Mouse (Mus musculus): Measurements from ENCODE around the gene Arhgap18. TPM values are rescaled to one million over a fixed set of nuclear protein-coding genes. Genes with fewer than 3 reads are reported as not detected.

Arhgap18 gene
- total RNA-seq, 2 experiments from 2014 or later: 3.1 to 4.1 TPM

- H3K4me3 ChIP-seq: no peak overlapping the region
- H3K27ac ChIP-seq: no peak overlapping the region
- no peak for DNase-seq
- intact Hi-C loops (cut with DNase I): no loop called here
- no peak for TF ChIP-seq CTCF (IDR thresholded peaks at IDR 0.05)
Measured at GRCm38 (mm10) chr10:26793013-26793412, 39.8 kb downstream of the Arhgap18 start.

GRCm38 (mm10) chr10:26796432-26797286 is 43.4 kb downstream of the Arhgap18 start:
- intact Hi-C loops (cut with DNase I): no loop called here
- DNase-seq: no peak
- Histone ChIP-seq H3K4me3 (no peak overlapping the region), H3K27ac (peak overlapping the region; percentile 32; the same call in 1 of the 2 replicates)
- TF ChIP-seq CTCF (IDR thresholded peaks at IDR 0.05): no peak

- intact Hi-C loops (cut with DNase I): no loop called here
- H3K27ac ChIP-seq: peak overlapping the region; percentile 32; the same call in 1 of the 2 replicates
Measured at GRCm38 (mm10) chr10:26797287-26797672, 44.1 kb downstream of the Arhgap18 start.

GRCm38 (mm10) chr10:26798752-26799411 is 45.7 kb downstream of the Arhgap18 start:
- H3K4me3 ChIP-seq: no peak overlapping the region
- H3K27ac ChIP-seq: peak overlapping the region; percentile 71
- no peak for TF ChIP-seq CTCF (IDR thresholded peaks at IDR 0.05)
- DNase-seq: no peak
- intact Hi-C loops (cut with DNase I): no loop called here

More at GRCm38 (mm10) chr10:26797287-26797672, 44.1 kb downstream of the Arhgap18 start:
- no peak overlapping the region for H3K4me3 ChIP-seq
- no peak for TF ChIP-seq CTCF (IDR thresholded peaks at IDR 0.05)
- no peak for DNase-seq

- H3K4me3 ChIP-seq: peak overlapping the region; percentile 26; the same call in 1 of the 2 replicates
- intact Hi-C loops (cut with DNase I): no loop called here
- peak; percentile 49 for DNase-seq
- H3K27ac ChIP-seq: peak overlapping the region; percentile 71
- TF ChIP-seq CTCF (IDR thresholded peaks at IDR 0.05): no peak
Measured at GRCm38 (mm10) chr10:26799562-26800051, 46.4 kb downstream of the Arhgap18 start.

- Histone ChIP-seq H3K27ac (peak overlapping the region; percentile 59), H3K4me3 (no peak overlapping the region)
- DNase-seq: no peak
- TF ChIP-seq CTCF (IDR thresholded peaks at IDR 0.05): no peak
- intact Hi-C loops (cut with DNase I): no loop called here
Measured at GRCm38 (mm10) chr10:26804351-26804983, 51.2 kb downstream of the Arhgap18 start.

GRCm38 (mm10) chr10:26805007-26805406 is 51.8 kb downstream of the Arhgap18 start:
- Histone ChIP-seq H3K4me3 (no peak overlapping the region), H3K27ac (peak overlapping the region; percentile 40; the same call in 1 of the 2 replicates)
- intact Hi-C loops (cut with DNase I): no loop called here
- no peak for DNase-seq
- TF ChIP-seq CTCF (IDR thresholded peaks at IDR 0.05): no peak

GRCm38 (mm10) chr10:26806092-26806491 is 52.9 kb downstream of the Arhgap18 start:
- Histone ChIP-seq H3K4me3 (no peak overlapping the region), H3K27ac (no peak overlapping the region)
- intact Hi-C loops (cut with DNase I): no loop called here
- TF ChIP-seq CTCF (IDR thresholded peaks at IDR 0.05): no peak
- DNase-seq: no peak

- Histone ChIP-seq H3K27ac (no peak overlapping the region), H3K4me3 (no peak overlapping the region)
- intact Hi-C loops (cut with DNase I): no loop called here
- no peak for DNase-seq
- no peak for TF ChIP-seq CTCF (IDR thresholded peaks at IDR 0.05)
Measured at GRCm38 (mm10) chr10:26810059-26810458, 56.8 kb downstream of the Arhgap18 start.

- TF ChIP-seq CTCF (IDR thresholded peaks at IDR 0.05): no peak
- no peak for DNase-seq
- intact Hi-C loops (cut with DNase I): no loop called here
- Histone ChIP-seq H3K27ac (no peak overlapping the region; the same call in 1 of the 2 replicates), H3K4me3 (no peak overlapping the region)
Measured at GRCm38 (mm10) chr10:26810810-26811209, 57.6 kb downstream of the Arhgap18 start.

GRCm38 (mm10) chr10:26811342-26811741 is 58.1 kb downstream of the Arhgap18 start:
- Histone ChIP-seq H3K27ac (peak overlapping the region; percentile 20; the same call in 1 of the 2 replicates), H3K4me3 (no peak overlapping the region)
- intact Hi-C loops (cut with DNase I): no loop called here
- no peak for TF ChIP-seq CTCF (IDR thresholded peaks at IDR 0.05)
- DNase-seq: no peak

GRCm38 (mm10) chr10:26815646-26816045 is 62.4 kb downstream of the Arhgap18 start:
- no peak for TF ChIP-seq CTCF (IDR thresholded peaks at IDR 0.05)
- Histone ChIP-seq H3K27ac (no peak overlapping the region), H3K4me3 (no peak overlapping the region)
- intact Hi-C loops (cut with DNase I): no loop called here
- DNase-seq: no peak

Data from gastrocnemius, adult 2 months (tissue).